Mouse (Mus musculus) erythroblast, adult 5-6 weeks (primary cell): ENCODE results near the gene Ifitm10. TPM values are rescaled to one million over a fixed set of nuclear protein-coding genes. Genes with fewer than 3 reads are reported as not detected.
"Not testable (repeated sequence)": the region's sequence is repeated elsewhere in the genome, so short reads cannot be mapped to it uniquely, and the experiment has no call there.

ENCODE experiments used
- ATAC-seq: replicated peaks from 2 replicates; pipeline ENCODE4 v1.8.0; 2016; ENCODE audit warnings: moderate number of reproducible peaks, mild to moderate bottlenecking, moderate TSS enrichment, inconsistent platforms; ENCODE audit not compliant: poor library complexity, low FRiP score, severe bottlenecking
- total RNA-seq, 2 experiments: library from RNA; stranded (forward) in 1 of 2; stranded (reverse) in 1 of 2; fragments of 150-400 nt in 1 of 2; fragments of 200-764, 138-1000 nt in 1 of 2; gene quantifications; 2 replicates each; pipeline versions ENCODE4 v1.2.3 to v1.2.4; 2015 to 2017; ENCODE audit warnings: low replicate concordance in 2 of 2

The Ifitm10 gene
- total RNA-seq (2015; ENCODE audit: low replicate concordance): 1.0 and 1.2 TPM in 2 replicates
- 0.42 TPM in 1 of 2 replicates, not detected in the other for total RNA-seq (2017; ENCODE audit: low replicate concordance)

DNA sequence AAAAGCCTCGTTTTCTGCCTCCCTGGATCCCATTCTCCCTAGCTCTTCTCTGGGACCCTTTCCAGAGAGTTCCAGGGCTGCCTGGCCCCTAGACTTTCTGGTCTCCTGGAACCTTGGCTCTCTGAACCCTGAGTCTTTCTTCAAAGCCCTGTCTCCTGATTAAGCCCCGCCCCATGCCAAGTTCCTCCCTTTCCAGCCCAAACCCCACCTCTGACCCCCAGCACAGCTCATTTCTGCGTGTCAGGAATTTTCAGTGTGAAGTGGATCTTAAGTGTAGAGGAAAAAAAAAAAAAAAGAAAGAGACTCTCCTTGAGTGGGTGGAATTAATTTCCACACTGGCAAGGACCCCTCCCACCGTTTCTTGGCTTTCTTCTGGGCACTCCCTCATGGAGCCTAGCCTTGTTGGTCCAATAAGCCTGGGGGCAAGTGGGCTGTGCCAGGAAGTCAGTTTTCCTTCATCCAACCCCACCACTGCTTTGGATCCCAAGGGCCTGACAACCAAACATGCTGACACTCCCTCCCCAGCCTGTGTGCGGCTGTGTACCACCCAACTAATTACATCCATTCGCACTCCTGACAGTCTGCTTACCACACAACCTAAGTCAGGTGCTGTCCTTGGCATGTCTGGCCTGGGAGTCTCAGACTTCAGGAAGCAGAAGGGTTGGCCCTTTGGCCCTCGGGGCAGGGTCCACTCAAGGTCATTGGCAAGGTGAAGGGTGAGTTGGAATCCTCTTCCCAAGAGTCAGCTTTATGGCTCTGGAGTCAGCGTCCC lies at the start of gene Ifitm10:
Ifitm10 (minus strand) TSS at position 113 of the 772 bp plus-strand sequence.
- ATAC-seq: no peak

DNA sequence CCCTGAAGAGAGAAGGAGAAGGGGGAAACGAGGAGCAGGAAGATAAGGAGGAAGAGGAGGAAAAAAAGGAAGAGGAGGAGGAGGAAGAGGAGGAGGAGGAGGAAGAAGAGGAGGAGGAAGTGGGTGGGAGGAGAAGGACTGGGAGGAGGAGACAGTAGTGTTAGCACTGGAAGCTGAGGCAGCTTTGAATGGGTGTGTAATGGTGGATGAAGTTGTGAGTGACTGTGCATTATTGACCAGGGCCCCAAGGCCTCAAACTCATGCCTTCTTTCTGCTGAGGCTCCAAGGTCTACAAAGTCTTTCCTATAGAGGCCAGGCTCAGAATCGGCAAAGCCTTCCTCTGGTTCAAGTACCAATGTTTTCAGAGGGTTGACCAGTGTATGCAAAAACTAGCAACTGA lies 48.3 kb upstream of the Ifitm10 start:
- peak; percentile 58; the same call in 1 of the 2 replicates for ATAC-seq

DNA sequence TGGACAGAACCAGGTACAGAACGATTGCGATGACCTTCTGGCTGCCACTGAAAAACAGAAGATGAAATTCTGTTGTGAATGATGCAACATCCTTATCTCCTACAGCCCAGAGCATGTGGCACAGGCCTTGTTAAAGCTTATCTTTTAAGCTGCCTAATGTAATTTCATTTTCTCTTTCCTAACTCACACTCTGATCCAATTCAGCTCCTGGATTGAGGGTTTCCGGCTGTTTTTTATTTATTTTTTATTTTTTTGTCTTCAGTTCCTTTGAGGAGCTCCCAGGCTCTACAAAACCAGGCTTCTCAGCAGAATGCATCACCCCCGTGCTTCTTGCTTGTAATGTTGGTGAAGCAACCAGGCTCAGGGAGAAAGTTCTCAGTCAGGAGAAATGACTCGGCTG lies 46.3 kb upstream of the Ifitm10 start:
- peak; percentile 81 for ATAC-seq

GRCm38 (mm10) chr7:142418679-142419078 lies 45.1 kb upstream of the Ifitm10 start:
- ATAC-seq: no peak

DNA sequence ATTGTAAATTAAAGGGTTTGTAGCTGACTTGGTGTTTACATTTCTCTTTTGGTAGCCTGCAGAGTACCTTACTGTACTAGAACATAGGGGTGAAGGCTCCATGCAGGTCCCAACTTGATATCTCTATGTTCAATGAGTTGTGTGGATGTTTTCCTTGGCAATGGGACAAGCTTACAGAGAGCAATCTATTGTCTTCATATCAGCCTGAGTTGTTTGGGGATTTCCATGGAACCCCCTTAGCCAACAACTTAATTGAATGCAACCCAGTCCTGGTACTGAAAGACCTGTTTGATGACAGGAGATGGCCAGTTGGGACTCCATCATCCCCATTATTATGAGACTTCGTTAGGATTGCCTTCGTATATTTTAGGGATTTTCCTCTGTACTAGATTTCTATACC lies 44.5 kb upstream of the Ifitm10 start:
- no peak for ATAC-seq

DNA sequence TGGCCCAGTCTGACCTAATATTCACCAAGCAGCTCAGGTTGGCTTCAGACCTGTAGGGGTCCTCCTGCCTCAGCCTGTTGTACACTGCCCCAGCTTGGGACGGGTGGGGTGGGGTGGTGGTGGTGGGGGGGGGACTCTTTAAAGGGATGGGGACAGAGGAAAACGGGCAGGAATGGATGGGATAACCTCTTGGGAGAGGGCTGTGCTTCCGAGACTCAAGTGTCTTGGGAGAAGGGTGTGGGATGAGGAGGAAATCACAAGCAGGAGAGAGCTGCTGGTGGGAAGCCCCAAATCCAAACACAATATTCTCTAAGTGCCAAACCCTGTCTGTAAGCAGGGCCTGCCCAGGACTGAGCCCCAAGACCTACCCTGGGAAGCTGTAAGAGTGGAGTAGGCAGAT lies 42.7 kb upstream of the Ifitm10 start:
- ATAC-seq: no peak

- no peak for ATAC-seq
Observed at GRCm38 (mm10) chr7:142415314-142415713, 41.8 kb upstream of the Ifitm10 start.

DNA sequence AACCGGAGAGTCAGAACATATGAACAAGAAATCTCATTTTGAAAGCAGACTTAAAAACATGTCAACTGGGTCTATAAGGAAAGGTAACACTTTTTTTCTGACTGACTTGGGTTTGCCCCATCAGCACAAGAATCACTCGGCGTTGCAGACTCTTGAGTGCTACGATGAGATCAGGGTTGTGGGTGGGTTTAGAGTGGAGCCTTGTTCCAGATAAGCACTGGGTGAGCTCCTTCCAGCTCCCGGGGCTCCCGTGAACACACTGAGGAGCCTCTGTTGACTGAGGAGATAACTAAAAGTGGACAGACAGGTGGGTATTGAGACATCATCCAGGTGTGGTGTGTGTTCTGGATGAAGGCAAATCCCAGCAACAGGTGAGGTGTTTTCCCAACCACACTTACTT lies 39.7 kb upstream of the Ifitm10 start:
- 0 out of 2 replicates have a peak, but pooled peaks have one; percentile 21 for ATAC-seq

GRCm38 (mm10) chr7:142409603-142410002 lies 36.0 kb upstream of the Ifitm10 start:
- ATAC-seq: no peak

- no peak for ATAC-seq
Observed at GRCm38 (mm10) chr7:142408686-142409085, 35.1 kb upstream of the Ifitm10 start.

GRCm38 (mm10) chr7:142407935-142408334 lies 34.4 kb upstream of the Ifitm10 start:
- ATAC-seq: no peak

- not testable (repeated sequence) for ATAC-seq
Observed at GRCm38 (mm10) chr7:142405134-142405533, 31.6 kb upstream of the Ifitm10 start.

DNA sequence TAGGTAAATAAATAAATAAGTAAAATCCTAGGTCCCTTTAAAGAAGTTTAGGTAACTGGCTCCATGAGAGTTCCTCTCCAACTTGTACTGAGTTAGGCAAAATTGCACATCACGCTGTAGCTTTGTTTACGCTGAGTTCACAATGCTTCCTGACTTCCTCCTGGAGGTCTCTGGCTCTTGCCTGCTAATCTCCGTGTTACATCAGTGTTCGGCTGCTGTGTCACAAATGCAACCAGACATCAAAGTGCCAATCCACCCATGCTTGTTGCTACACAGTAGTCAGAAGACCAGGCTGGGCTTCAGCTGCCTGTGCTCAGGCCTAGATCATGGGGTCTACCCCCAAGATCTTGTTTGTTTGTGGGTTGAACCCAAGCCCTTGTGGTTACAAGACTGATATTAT lies 30.0 kb upstream of the Ifitm10 start:
- ATAC-seq: no peak

DNA sequence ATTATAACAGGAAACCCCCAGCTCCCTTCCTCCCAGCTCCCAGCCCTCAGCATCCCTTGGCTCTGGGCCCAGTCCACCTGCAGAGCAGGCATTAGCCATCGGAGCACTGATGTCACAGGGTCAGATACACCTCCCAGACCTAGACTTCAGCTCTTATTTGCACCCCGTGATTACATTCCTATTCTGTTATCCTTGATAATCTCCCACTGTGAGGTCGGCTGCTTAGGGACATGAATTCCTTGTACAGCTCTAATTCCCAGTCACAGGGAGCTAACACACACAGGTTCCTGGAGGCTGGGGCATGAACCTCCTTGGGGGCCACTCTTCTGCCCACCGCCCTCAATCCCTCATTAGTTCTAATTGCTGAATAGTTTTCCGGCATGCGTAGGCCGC lies 27.2 kb upstream of the Ifitm10 start:
- ATAC-seq: no peak

GRCm38 (mm10) chr7:142400112-142400749 lies 26.7 kb upstream of the Ifitm10 start:
- ATAC-seq: no peak

GRCm38 (mm10) chr7:142399250-142399649 lies 25.7 kb upstream of the Ifitm10 start:
- no peak for ATAC-seq

DNA sequence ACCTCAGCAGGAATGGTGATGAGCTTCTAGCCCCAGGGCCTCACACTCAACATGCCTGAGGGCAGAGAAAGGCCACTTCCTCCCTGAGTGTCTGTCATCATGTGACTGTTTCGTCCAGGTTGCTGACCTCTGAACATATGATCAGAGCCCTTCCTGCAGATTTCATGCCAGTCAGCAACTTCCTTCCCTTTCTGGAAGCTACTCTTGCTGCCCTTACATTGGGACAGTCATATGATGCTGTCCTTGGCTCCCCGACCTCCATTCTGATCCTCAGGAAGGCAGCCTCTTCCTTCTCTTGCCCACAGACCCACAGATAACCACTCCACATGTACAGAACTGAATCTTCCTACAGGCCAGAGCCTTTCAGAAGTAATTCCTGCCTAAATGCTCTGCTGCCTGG lies 24.5 kb upstream of the Ifitm10 start:
- ATAC-seq: no peak

- no peak for ATAC-seq
Observed at GRCm38 (mm10) chr7:142396611-142397010, 23.1 kb upstream of the Ifitm10 start.

DNA sequence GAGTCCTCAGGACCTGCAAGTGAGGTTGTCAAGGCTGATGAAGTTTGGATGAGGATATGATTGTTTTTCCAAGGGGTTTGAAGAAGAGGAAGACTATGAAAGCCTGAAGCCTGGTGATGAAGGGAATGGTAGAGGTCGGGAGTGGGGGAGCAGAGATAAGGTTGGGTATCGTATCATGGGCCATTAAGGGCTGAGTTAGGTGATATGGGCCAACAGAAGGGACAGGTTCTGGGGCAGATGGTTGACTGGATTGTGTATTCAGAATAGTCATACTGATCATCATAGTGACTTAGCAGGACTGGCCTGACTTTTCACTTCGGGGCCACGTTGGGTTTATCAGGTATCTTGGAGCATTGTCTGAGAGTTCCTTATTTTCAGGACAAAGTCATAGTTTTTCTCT lies 21.9 kb upstream of the Ifitm10 start:
- ATAC-seq: no peak

DNA sequence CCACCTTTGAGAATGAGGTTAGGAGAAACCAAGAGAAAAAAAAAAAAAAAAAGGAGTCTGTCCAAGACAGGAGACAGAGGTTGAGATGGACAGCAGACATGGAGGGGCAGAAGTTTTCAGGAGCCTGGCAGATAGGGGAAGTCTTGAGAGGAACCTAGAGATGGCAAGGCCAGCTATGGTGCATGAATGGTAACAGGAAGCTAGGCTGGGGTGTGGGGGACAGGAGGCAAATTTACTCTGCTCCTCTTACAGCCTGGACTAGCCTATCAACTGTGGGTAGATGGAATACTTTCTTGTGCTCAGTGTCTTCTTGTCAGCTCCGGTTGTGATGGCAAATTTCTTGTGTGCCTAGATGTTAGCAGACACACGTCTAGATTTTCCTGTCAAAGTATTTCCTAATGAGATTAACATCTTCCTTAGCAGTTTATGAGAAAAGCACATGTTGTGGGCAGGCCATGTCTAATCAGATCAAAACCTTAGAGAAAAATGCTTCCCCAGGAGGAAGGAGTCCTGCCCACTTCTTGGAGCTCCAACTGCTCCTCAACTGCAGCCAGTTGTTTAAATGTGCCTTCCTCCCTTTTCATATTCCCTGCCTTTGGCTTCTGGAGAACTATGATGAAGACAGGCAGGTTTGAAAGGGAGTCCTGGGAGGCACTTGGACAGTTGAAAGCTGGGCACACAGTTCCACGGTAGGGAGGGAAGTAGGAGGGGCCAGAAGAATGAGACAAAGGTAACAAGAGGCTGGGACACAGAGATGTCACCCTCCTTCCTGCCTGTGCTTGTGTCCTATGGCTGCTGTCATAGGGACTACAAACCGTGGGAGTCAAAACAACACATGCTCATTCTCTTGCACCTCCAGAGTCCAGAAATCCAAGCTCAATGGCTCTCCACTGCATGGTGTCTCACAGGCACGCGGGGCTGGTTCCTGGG lies 21.0 kb upstream of the Ifitm10 start:
- no peak for ATAC-seq
